Mouse (Mus musculus) ES-E14 (cell line): Measurements from ENCODE around the gene Magi1. TPM values are rescaled to one million over a fixed set of nuclear protein-coding genes. Genes with fewer than 3 reads are reported as not detected.

Experiments used
- DNase-seq: peaks from one replicate; pipeline ENCODE4 v3.0.0-alpha.2; 2013; ENCODE audit warnings: low read depth, low spot score
- H3K27ac ChIP-seq: 2 replicates; pipeline ENCODE4 v1.5.1; 2012; ENCODE audit warnings: low read depth, mild to moderate bottlenecking, low read length, moderate library complexity, mixed read lengths; ENCODE audit not compliant: poor library complexity, insufficient read depth, severe bottlenecking
- H3K36me3 ChIP-seq: 2 replicates; pipeline ENCODE4 v1.6.1; 2012; ENCODE audit warnings: mild to moderate bottlenecking, low read length, moderate library complexity, mixed read lengths; ENCODE audit not compliant: control insufficient read depth, poor library complexity, insufficient read depth, severe bottlenecking
- H3K4me1 ChIP-seq, 2 experiments: fragments of 150-350 bp in 1 of 2; sonication (generic) in 1 of 2; 2 replicates each; pipeline ENCODE4 v1.6.1; 2012; ENCODE audit warnings: low read length in 2 of 2, mild to moderate bottlenecking in 1 of 2, mixed read lengths in 1 of 2; ENCODE audit not compliant: control insufficient read depth in 2 of 2, insufficient read depth in 2 of 2, poor library complexity in 1 of 2
- H3K4me3 ChIP-seq, 2 experiments: fragments of 150-350 bp in 1 of 2; sonication (generic) in 1 of 2; 2 replicates each; pipeline ENCODE4 v1.5.1; 2012; ENCODE audit warnings: low read length in 2 of 2, low read depth in 1 of 2, mild to moderate bottlenecking in 1 of 2, mixed read lengths in 1 of 2; ENCODE audit not compliant: insufficient read depth in 1 of 2, poor library complexity in 1 of 2, severe bottlenecking in 1 of 2
- H3K9ac ChIP-seq: 2 replicates; pipeline ENCODE4 v1.6.1; 2012; ENCODE audit warnings: low read depth, mild to moderate bottlenecking, low read length, mixed read lengths; ENCODE audit not compliant: poor library complexity, insufficient read depth, severe bottlenecking
- H3K9me3 ChIP-seq: fragments of 150-350 bp; sonication (generic); 2 replicates; pipeline ENCODE4 v1.6.1; 2012; ENCODE audit warnings: low read depth, mild to moderate bottlenecking, low read length; ENCODE audit not compliant: control insufficient read depth, insufficient read depth
- CHD2 ChIP-seq: IDR thresholded peaks from 2 replicates; pipeline ENCODE4 v1.6.1; 2014; ENCODE audit warnings: mild to moderate bottlenecking, low read depth, low read length, inconsistent platforms
- HCFC1 ChIP-seq: IDR thresholded peaks from 2 replicates; pipeline ENCODE4 v1.6.1; 2012; ENCODE audit warnings: low read length, inconsistent platforms, borderline replicate concordance; ENCODE audit not compliant: insufficient read depth
- MAFK ChIP-seq: IDR thresholded peaks from 2 replicates; pipeline ENCODE4 v1.6.1; 2014; ENCODE audit warnings: mild to moderate bottlenecking, low read depth, low read length, inconsistent platforms; ENCODE audit not compliant: insufficient read depth
- ZC3H11A ChIP-seq: IDR thresholded peaks from 2 replicates; pipeline ENCODE4 v1.6.1; 2012; ENCODE audit warnings: low read depth, mild to moderate bottlenecking, inconsistent platforms, low read length, borderline replicate concordance
- ZNF384 ChIP-seq: IDR thresholded peaks from 2 replicates; pipeline ENCODE4 v1.6.1; 2012; ENCODE audit warnings: low read depth, low read length, inconsistent platforms
- in situ Hi-C, 2 experiments: fragments of 600-800 bp; cut with MboI; formaldehyde crosslinking; loops; one replicate each; pipeline ENCODE4 v1.15.1; 2025; ENCODE audit warnings: low sequenced_read_pairs in 2 of 2, inconsistent platforms in 1 of 2; ENCODE audit not compliant: unreplicated experiment in 2 of 2
- total RNA-seq: library from RNA; depleted of rRNA; stranded (reverse); fragments of 300-350 nt; gene quantifications from 2 replicates; pipeline ENCODE4 v1.2.3, GENCODE M21; 2012

Magi1 gene
- total RNA-seq, 1 experiment, result 14.6 TPM

- Histone ChIP-seq H3K9me3 (no peaks in the 10 kb centered on the region), H3K27ac (no peak overlapping the region), H3K36me3 (no peaks in the 10 kb centered on the region), H3K4me1 (peaks cover 5 to 6% of the 10 kb centered on the region in 2 experiments; a peak in 2 of 4 replicates), H3K9ac (no peak overlapping the region), H3K4me3 (no peak overlapping the region)
- in situ Hi-C loops, result no loop called here
- DNase-seq, result no peak
- TF ChIP-seq ZNF384 (no peak), ZC3H11A (no peak), CHD2 (no peak), HCFC1 (no peak), MAFK (no peak)
Measured at GRCm38 (mm10) chr6:94205926-94206325, 77.8 kb downstream of the Magi1 start.

- no peaks in the 10 kb centered on the region for H3K9me3 ChIP-seq
- H3K36me3 ChIP-seq, result no peaks in the 10 kb centered on the region
- H3K4me3 ChIP-seq, result no peak overlapping the region
- H3K9ac ChIP-seq, result no peak overlapping the region
- no peak overlapping the region for H3K27ac ChIP-seq
- in situ Hi-C loops, result no loop called here
- H3K4me1 ChIP-seq, result peaks cover 5 to 6% of the 10 kb centered on the region in 2 experiments; a peak in 2 of 4 replicates
- DNase-seq, result no peak
- TF ChIP-seq ZC3H11A (no peak), ZNF384 (no peak)
Measured at GRCm38 (mm10) chr6:94203642-94204145, 80.0 kb downstream of the Magi1 start.

- H3K4me1 ChIP-seq, result peaks cover 2 to 6% of the 10 kb centered on the region in 2 experiments; a peak in 2 of 4 replicates
- H3K9ac ChIP-seq, result no peak overlapping the region
- no peak overlapping the region for H3K27ac ChIP-seq
- no peak overlapping the region for H3K4me3 ChIP-seq
- TF ChIP-seq MAFK, result no peak
- no peak for TF ChIP-seq ZNF384
- no peak for TF ChIP-seq ZC3H11A
- TF ChIP-seq CHD2, result no peak
- no peak for TF ChIP-seq HCFC1
- in situ Hi-C loops, result no loop called here
- no peaks in the 10 kb centered on the region; the same call in 1 of the 2 replicates for H3K36me3 ChIP-seq
- H3K9me3 ChIP-seq, result no peaks in the 10 kb centered on the region
- no peak for DNase-seq
Measured at GRCm38 (mm10) chr6:94201940-94202339, 81.8 kb downstream of the Magi1 start.

- in situ Hi-C loops, result no loop called here
- Histone ChIP-seq H3K27ac (no peak overlapping the region), H3K9me3 (no peaks in the 10 kb centered on the region), H3K4me1 (peaks cover 0 to 2% of the 10 kb centered on the region in 2 experiments; a peak in 1 of 4 replicates), H3K9ac (no peak overlapping the region), H3K36me3 (no peaks in the 10 kb centered on the region; the same call in 1 of the 2 replicates), H3K4me3 (no peak overlapping the region)
- DNase-seq, result no peak
- no peak for TF ChIP-seq HCFC1
- TF ChIP-seq MAFK, result no peak
- no peak for TF ChIP-seq CHD2
Measured at GRCm38 (mm10) chr6:94200910-94201309, 82.8 kb downstream of the Magi1 start.

- Histone ChIP-seq H3K4me1 (peaks cover 3 to 8% of the 10 kb centered on the region in 2 experiments; a peak in 2 of 4 replicates), H3K9ac (no peak overlapping the region), H3K36me3 (no peaks in the 10 kb centered on the region; the same call in 1 of the 2 replicates), H3K4me3 (no peak overlapping the region), H3K9me3 (no peaks in the 10 kb centered on the region), H3K27ac (no peak overlapping the region)
- no peak for TF ChIP-seq MAFK
- TF ChIP-seq HCFC1, result no peak
- TF ChIP-seq ZNF384, result no peak
- TF ChIP-seq CHD2, result no peak
- TF ChIP-seq ZC3H11A, result no peak
- DNase-seq, result no peak
- in situ Hi-C loops, result no loop called here
Measured at GRCm38 (mm10) chr6:94199696-94200095, 84.0 kb downstream of the Magi1 start.
